In the genomic region with DNA sequence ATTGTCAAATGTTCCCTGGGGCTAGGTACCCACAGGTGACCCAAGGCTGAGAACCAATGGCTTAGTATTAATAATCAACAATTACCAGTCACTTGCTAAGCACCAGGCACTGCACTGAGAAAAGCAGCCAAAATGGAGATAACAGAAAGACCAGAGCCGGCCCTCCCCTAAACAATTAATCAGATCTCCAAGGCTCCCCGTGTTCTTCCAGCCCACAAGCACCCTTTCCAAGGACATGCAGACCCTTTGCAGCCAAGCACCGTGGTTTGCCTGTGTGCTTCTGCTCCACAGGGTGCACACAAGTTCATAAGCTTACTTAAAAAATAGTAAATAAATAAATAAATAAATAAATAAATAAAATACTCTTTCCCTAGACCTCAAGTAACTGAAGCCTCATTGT, we compare ENCODE assay signal across 31 mouse cellular contexts. TPM values are rescaled to one million over a fixed set of nuclear protein-coding genes. Genes with fewer than 3 reads are reported as not detected.
DNase-seq lines count a peak whose midpoint lies in the region; ATAC-seq and TF ChIP-seq lines count a peak whose summit lies in the region.
"Had no signal": no experiment of that assay in that cellular context is flagged by ENCODE, and none has a peak within 500 bp of the region (broad histone marks: within the 10 kb centered on the region; RNA-seq: fewer than 3 reads in every experiment).

No protein-coding gene starts in this region.

- no peak overlapping the region for H3K9ac ChIP-seq in intestine, embryonic 14.5 days (ENCODE audit: low read length)
- no peak overlapping the region for H3K9ac ChIP-seq in intestine, postnatal 0 days (ENCODE audit: low read depth, low read length)
- H3K9ac ChIP-seq in liver, postnatal 0 days (replicated peaks): no peak overlapping the region
- H3K9ac ChIP-seq: embryonic facial prominence, embryonic 13.5 days; forebrain, embryonic 15.5 days; heart, embryonic 13.5 days; hindbrain, embryonic 15.5 days; liver, embryonic 15.5 days; lung, embryonic 15.5 days; midbrain, embryonic 15.5 days; stomach, embryonic 15.5 days had no signal

- no peak for DNase-seq in intestine, embryonic 14.5 days (ENCODE audit: low spot score)
- peak; percentile 12 for DNase-seq in liver
- DNase-seq in liver, postnatal 0 days: no peak
- DNase-seq in adrenal gland, postnatal 10 days: peak; percentile 29
- peak; percentile 38 to 48 for DNase-seq in adrenal gland, postnatal 36 days
- DNase-seq in thymus, adult 2 months: no peak
- no peak for DNase-seq in T-cell, adult 2 months (ENCODE audit: low spot score)
- DNase-seq: cerebellum, adult 11 months; cerebellum, adult 9-11 months; gastrocnemius, adult 2 months; gastrocnemius, postnatal 36 days; heart, adult 2 months; heart, postnatal 10 days; kidney, adult 8-10 months; kidney, postnatal 36 days; layer of hippocampus, postnatal 36 days; left cerebral cortex, postnatal 4 days; right cerebral cortex, postnatal 25 days had no signal

- no peaks in the 10 kb centered on the region for H3K27me3 ChIP-seq in intestine, embryonic 14.5 days (replicated peaks; ENCODE audit: control insufficient read depth, insufficient read depth, low read length)
- no peaks in the 10 kb centered on the region for H3K27me3 ChIP-seq in intestine, postnatal 0 days (replicated peaks; ENCODE audit: control insufficient read depth, insufficient read depth, low read length)
- no peaks in the 10 kb centered on the region for H3K27me3 ChIP-seq in liver, postnatal 0 days (ENCODE audit: insufficient read depth, low read length)
- no peaks in the 10 kb centered on the region for H3K27me3 ChIP-seq in thymus, adult 2 months (ENCODE audit: control insufficient read depth, insufficient read depth, low read length)
- H3K27me3 ChIP-seq: embryonic facial prominence, embryonic 13.5 days; forebrain, embryonic 15.5 days; heart, embryonic 13.5 days; hindbrain, embryonic 15.5 days; midbrain, embryonic 15.5 days; stomach, embryonic 15.5 days had no signal

- no peak for TF ChIP-seq POLR2A in thymus, adult 2 months (IDR thresholded peaks at IDR 0.05; ENCODE audit: control insufficient read depth, extremely low read depth, insufficient read depth, low read length, poor library complexity)

- H3K9me3 ChIP-seq in intestine, embryonic 14.5 days (ENCODE audit: control insufficient read depth, low read length): no peaks in the 10 kb centered on the region
- no peaks in the 10 kb centered on the region for H3K9me3 ChIP-seq in intestine, postnatal 0 days (ENCODE audit: control insufficient read depth)
- no peaks in the 10 kb centered on the region for H3K9me3 ChIP-seq in liver, postnatal 0 days (ENCODE audit: low read length)
- H3K9me3 ChIP-seq: embryonic facial prominence, embryonic 13.5 days; forebrain, embryonic 10.5 days; forebrain, embryonic 15.5 days; heart, embryonic 13.5 days; hindbrain, embryonic 15.5 days; liver, embryonic 15.5 days; lung, embryonic 15.5 days; midbrain, embryonic 10.5 days; midbrain, embryonic 15.5 days; stomach, embryonic 15.5 days had no signal

- ATAC-seq in intestine, embryonic 14.5 days (replicated peaks; ENCODE audit: low FRiP score, low TSS enrichment, low read depth): peak; percentile 43; the same call in 1 of the 2 replicates
- ATAC-seq in intestine, postnatal 0 days: no peak
- ATAC-seq in liver, postnatal 0 days: no peak
- ATAC-seq: CD4-positive, CD25-positive, alpha-beta regulatory T cell, adult 4 months; forebrain, embryonic 15.5 days; inflammation-experienced regulatory T-cells, adult 6 months; midbrain, embryonic 15.5 days had no signal

- TF ChIP-seq EP300 in liver, postnatal 0 days (IDR thresholded peaks at IDR 0.05; ENCODE audit: low read depth): no peak

- TF ChIP-seq CTCF in intestine, postnatal 0 days (IDR thresholded peaks at IDR 0.05; ENCODE audit: low read depth): no peak
- TF ChIP-seq CTCF in liver, postnatal 0 days (IDR thresholded peaks at IDR 0.05; ENCODE audit: low read depth): no peak
- no peak for TF ChIP-seq CTCF in thymus, adult 2 months (IDR thresholded peaks at IDR 0.05; ENCODE audit: borderline replicate concordance, control insufficient read depth, extremely low read depth, insufficient read depth, low read length, poor library complexity)

- WGBS in intestine, embryonic 14.5 days: 34% methylated on average over 3 of the region's 3 CpGs
- WGBS in intestine, postnatal 0 days: 58% methylated on average over 3 of the region's 3 CpGs
- 64% methylated on average over 3 of the region's 3 CpGs for WGBS in liver, postnatal 0 days (ENCODE audit: insufficient replicate concordance)
- WGBS in thymus, adult 2 months: 91% methylated on average over 3 of the region's 3 CpGs

- no peaks in the 10 kb centered on the region for H3K36me3 ChIP-seq in intestine, embryonic 14.5 days (ENCODE audit: control insufficient read depth, insufficient read depth, low read length)
- no peaks in the 10 kb centered on the region for H3K36me3 ChIP-seq in intestine, postnatal 0 days (ENCODE audit: control insufficient read depth, insufficient read depth)
- no peaks in the 10 kb centered on the region for H3K36me3 ChIP-seq in liver, postnatal 0 days (replicated peaks; ENCODE audit: insufficient read depth, low read length)
- no peaks in the 10 kb centered on the region for H3K36me3 ChIP-seq in thymus, adult 2 months (ENCODE audit: control insufficient read depth, insufficient read depth, low read length)
- H3K36me3 ChIP-seq: embryonic facial prominence, embryonic 13.5 days; forebrain, embryonic 10.5 days; forebrain, embryonic 15.5 days; heart, embryonic 13.5 days; hindbrain, embryonic 15.5 days; liver, embryonic 15.5 days; lung, embryonic 15.5 days; midbrain, embryonic 10.5 days; midbrain, embryonic 15.5 days; stomach, embryonic 15.5 days had no signal

- H3K4me1 ChIP-seq in intestine, embryonic 14.5 days (replicated peaks; ENCODE audit: control insufficient read depth, insufficient read depth, low read length): peaks cover 5% of the 10 kb centered on the region
- no peaks in the 10 kb centered on the region for H3K4me1 ChIP-seq in intestine, postnatal 0 days (replicated peaks; ENCODE audit: control insufficient read depth, insufficient read depth, low read length)
- peaks cover 22% of the 10 kb centered on the region for H3K4me1 ChIP-seq in liver, postnatal 0 days (ENCODE audit: insufficient read depth)
- H3K4me1 ChIP-seq in thymus, adult 2 months (replicated peaks; ENCODE audit: control insufficient read depth, insufficient read depth, low read length): peaks cover 4% of the 10 kb centered on the region
- H3K4me1 ChIP-seq: forebrain, embryonic 15.5 days; hindbrain, embryonic 15.5 days; lung, embryonic 15.5 days; midbrain, embryonic 10.5 days; midbrain, embryonic 15.5 days; stomach, embryonic 15.5 days had no signal

- H3K4me2 ChIP-seq in intestine, embryonic 14.5 days (ENCODE audit: low read length): no peak overlapping the region
- no peak overlapping the region for H3K4me2 ChIP-seq in intestine, postnatal 0 days (replicated peaks; ENCODE audit: low read depth)
- H3K4me2 ChIP-seq in liver, postnatal 0 days (ENCODE audit: low read depth, low read length): no peak overlapping the region
- H3K4me2 ChIP-seq: embryonic facial prominence, embryonic 13.5 days; forebrain, embryonic 15.5 days; heart, embryonic 13.5 days; hindbrain, embryonic 15.5 days; liver, embryonic 15.5 days; lung, embryonic 15.5 days; midbrain, embryonic 15.5 days; stomach, embryonic 15.5 days had no signal

- no peak overlapping the region for H3K4me3 ChIP-seq in intestine, embryonic 14.5 days (ENCODE audit: low read depth, low read length)
- H3K4me3 ChIP-seq in intestine, postnatal 0 days (ENCODE audit: low read depth, low read length): no peak overlapping the region
- no peak overlapping the region for H3K4me3 ChIP-seq in liver, postnatal 0 days (ENCODE audit: low read depth, low read length)
- H3K4me3 ChIP-seq in thymus, adult 2 months (ENCODE audit: control insufficient read depth, insufficient read depth, low read length): no peak overlapping the region
- H3K4me3 ChIP-seq: embryonic facial prominence, embryonic 13.5 days; forebrain, embryonic 10.5 days; forebrain, embryonic 15.5 days; gastrocnemius, adult 2 months; heart, adult 2 months; heart, embryonic 13.5 days; hindbrain, embryonic 15.5 days; liver, embryonic 15.5 days; lung, embryonic 15.5 days; midbrain, embryonic 10.5 days; midbrain, embryonic 15.5 days; stomach, embryonic 15.5 days had no signal

- H3K27ac ChIP-seq in intestine, embryonic 14.5 days (ENCODE audit: low read depth): no peak overlapping the region
- H3K27ac ChIP-seq in intestine, postnatal 0 days (ENCODE audit: low read depth, low read length): no peak overlapping the region
- no peak overlapping the region for H3K27ac ChIP-seq in liver, postnatal 0 days (ENCODE audit: low read depth)
- H3K27ac ChIP-seq in thymus, adult 2 months (ENCODE audit: control insufficient read depth, insufficient read depth, low read length): no peak overlapping the region
- H3K27ac ChIP-seq: embryonic facial prominence, embryonic 13.5 days; forebrain, embryonic 10.5 days; forebrain, embryonic 15.5 days; gastrocnemius, adult 2 months; heart, adult 2 months; heart, embryonic 13.5 days; hindbrain, embryonic 15.5 days; lung, embryonic 15.5 days; midbrain, embryonic 10.5 days; midbrain, embryonic 15.5 days; stomach, embryonic 15.5 days had no signal

RNA-seq across cellular contexts. Expression of gene Mier3, which starts 20.2 kb away (rescaled TPM):
- 22.1 and 22.5 TPM in 2 replicates for polyA plus RNA-seq in intestine, embryonic 14.5 days (2014; fragmentation: Nextera tagmentation; extraction: Ambion mirVana)
- 6.0 and 6.9 TPM in 2 replicates for polyA plus RNA-seq in intestine, postnatal 0 days (2015; fragmentation: Nextera tagmentation; extraction: Ambion mirVana)
- polyA plus RNA-seq in liver, postnatal 0 days (2015; fragmentation: Nextera tagmentation; extraction: Ambion mirVana): 7.3 and 8.0 TPM in 2 replicates
- 10 to 100 TPM; 37.3 to 37.4 TPM for total RNA-seq in adrenal gland, postnatal 10 days (2021)
- total RNA-seq in adrenal gland, postnatal 36 days (2021): 10 to 100 TPM; 39.9 to 44.4 TPM
- polyA plus RNA-seq in thymus, adult 2 months (2012; rRNA removed): 7.3 and 7.5 TPM in 2 replicates

Comparison
In these comparisons a context has a peak if more than half of its experiments do, and no peak if none do; other contexts are left out.
1. DNase-seq: peak in liver (single experiment), adrenal gland, postnatal 10 days (single experiment) and adrenal gland, postnatal 36 days (2 of 2); none in intestine, embryonic 14.5 days (single experiment), liver, postnatal 0 days (single experiment), thymus, adult 2 months (single experiment) and T-cell, adult 2 months (single experiment).